Mouse (Mus musculus) subcutaneous adipose tissue, adult 2 months (tissue): ENCODE results near the gene Mkks. TPM values are rescaled to one million over a fixed set of nuclear protein-coding genes. Genes with fewer than 3 reads are reported as not detected.

ENCODE experiments used
- polyA plus RNA-seq: library from polyadenylated mRNA; depleted of rRNA; stranded (reverse); fragments of >200 nt; gene quantifications from 2 replicates; pipeline ENCODE4 v1.2.3, GENCODE M21; 2012; ENCODE audit warnings: low replicate concordance; rRNA removed

Mkks gene
- 8.1 and 9.1 TPM in 2 replicates for polyA plus RNA-seq

GRCm38 (mm10) chr2:136891068-136891950, at the start of gene Mkks, which contains the start of the genes Slx4ip and AL731706.1:
TSS of gene Mkks (minus strand) at chr2:136891389.
TSS of gene Slx4ip (plus strand) at chr2:136891218.
TSS of gene AL731706.1 (minus strand) at chr2:136891389.

GRCm38 (mm10) chr2:136885579-136885978, 5.6 kb downstream of the Mkks start, which contains the start of gene AL731706.2:
TSS of gene AL731706.2 (minus strand) at chr2:136885679.

Other genes starting within 250 kb of the Mkks start
- gene Snap25, start 177.9 kb downstream of the Mkks start, polyA plus RNA-seq: 0.11 TPM in 1 of 2 replicates, not detected in the other
- not detected in 2 replicates for gene AL731706.2, start 5.7 kb downstream of the Mkks start, polyA plus RNA-seq
- 1.2 and 1.3 TPM in 2 replicates for gene Slx4ip, start 171 bp downstream of the Mkks start, polyA plus RNA-seq
- gene AL731706.1, start within 50 bp of the Mkks start, polyA plus RNA-seq: 6.7 and 13.4 TPM in 2 replicates
- gene Jag1, start 225.3 kb upstream of the Mkks start, polyA plus RNA-seq: 13.8 and 16.2 TPM in 2 replicates